ENCODE assay signal across 14 mouse cellular contexts in the genomic region with DNA sequence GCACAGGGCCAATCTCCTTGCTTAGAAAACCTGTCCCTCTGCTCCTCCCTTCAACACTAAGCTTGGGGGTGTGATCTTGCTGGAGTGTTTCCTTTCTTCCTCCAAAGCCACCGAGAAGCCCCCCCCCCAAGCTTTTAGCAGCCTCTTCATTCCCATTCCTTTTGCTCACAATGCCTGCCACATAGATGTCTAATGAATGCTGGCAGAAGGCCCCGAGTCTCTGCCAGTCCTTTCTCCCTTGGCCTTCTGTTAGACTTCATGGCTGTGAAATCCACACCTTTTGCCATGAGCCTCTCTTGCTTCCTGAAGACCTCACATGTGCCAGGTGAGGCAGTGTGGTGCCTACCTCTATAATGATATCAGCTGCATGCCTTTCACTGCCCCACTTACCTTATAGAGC. TPM values are rescaled to one million over a fixed set of nuclear protein-coding genes. Genes with fewer than 3 reads are reported as not detected.
DNase-seq lines count a peak whose midpoint lies in the region; ATAC-seq and TF ChIP-seq lines count a peak whose summit lies in the region.
"Had no signal": no experiment of that assay in that cellular context is flagged by ENCODE, and none has a peak within 500 bp of the region (broad histone marks: within the 10 kb centered on the region; RNA-seq: fewer than 3 reads in every experiment).

No protein-coding gene starts in this region.

- DNase-seq in heart, adult 2 months, result no peak
- DNase-seq in lung, embryonic 14.5 days, result no peak
- no peak for DNase-seq in lung, adult 2 months
- DNase-seq in ovary, adult 18-20 months (ENCODE audit: low spot score), result no peak
- DNase-seq: adrenal gland, postnatal 10 days; cerebellum, adult 9-11 months; kidney, adult 9 months had no signal

- H3K9me3 ChIP-seq in heart, embryonic 11.5 days (replicated peaks; ENCODE audit: control insufficient read depth, low read length), result no peaks in the 10 kb centered on the region
- no peaks in the 10 kb centered on the region for H3K9me3 ChIP-seq in lung, embryonic 14.5 days (ENCODE audit: low read depth, low read length)
- no peaks in the 10 kb centered on the region for H3K9me3 ChIP-seq in liver, embryonic 12.5 days (replicated peaks)
- no peaks in the 10 kb centered on the region for H3K9me3 ChIP-seq in liver, embryonic 16.5 days (replicated peaks; ENCODE audit: control insufficient read depth, low read length)
- H3K9me3 ChIP-seq: limb, embryonic 12.5 days; midbrain, embryonic 12.5 days had no signal

- no peak for TF ChIP-seq EP300 in heart, adult 2 months (IDR thresholded peaks at IDR 0.05; ENCODE audit: insufficient read depth, low read depth, low read length)

- H3K36me3 ChIP-seq in heart, embryonic 11.5 days (ENCODE audit: control insufficient read depth, insufficient read depth, low read length), result no peaks in the 10 kb centered on the region
- no peaks in the 10 kb centered on the region for H3K36me3 ChIP-seq in heart, adult 2 months (ENCODE audit: control insufficient read depth, insufficient read depth, low read length)
- H3K36me3 ChIP-seq in lung, embryonic 14.5 days (ENCODE audit: insufficient read depth), result no peaks in the 10 kb centered on the region
- H3K36me3 ChIP-seq in liver, embryonic 12.5 days, result no peaks in the 10 kb centered on the region
- no peaks in the 10 kb centered on the region for H3K36me3 ChIP-seq in liver, embryonic 16.5 days (ENCODE audit: control insufficient read depth, insufficient read depth)
- H3K36me3 ChIP-seq: limb, embryonic 12.5 days; midbrain, embryonic 12.5 days had no signal

- no peak overlapping the region for H3K27ac ChIP-seq in heart, embryonic 11.5 days (ENCODE audit: low read depth, low read length)
- H3K27ac ChIP-seq in heart, adult 2 months, result no peak overlapping the region
- H3K27ac ChIP-seq in lung, embryonic 14.5 days (ENCODE audit: low read depth), result peak overlapping the region; percentile 39
- peak overlapping the region; percentile 100 for H3K27ac ChIP-seq in liver, embryonic 12.5 days
- H3K27ac ChIP-seq in liver, embryonic 16.5 days (ENCODE audit: low read length), result peak overlapping the region; percentile 100
- H3K27ac ChIP-seq: left cerebral cortex, adult 2 months; limb, embryonic 12.5 days; midbrain, embryonic 12.5 days had no signal

- intact Hi-C loops in heart, adult 2 months (cut with DNase I), result no loop called here

- peaks cover 31% of the 10 kb centered on the region for H3K4me1 ChIP-seq in heart, embryonic 11.5 days (ENCODE audit: control insufficient read depth, insufficient read depth, low read length)
- H3K4me1 ChIP-seq in heart, adult 2 months (ENCODE audit: control insufficient read depth, insufficient read depth, low read length), result no peaks in the 10 kb centered on the region
- H3K4me1 ChIP-seq in lung, embryonic 14.5 days (ENCODE audit: insufficient read depth), result 0 out of 2 replicates have a peak, but pooled peaks cover 7% of the 10 kb centered on the region
- peaks cover 4% of the 10 kb centered on the region; the same call in 1 of the 2 replicates for H3K4me1 ChIP-seq in lung, adult 2 months (ENCODE audit: control insufficient read depth, insufficient read depth, low read length)
- peaks cover 98% of the 10 kb centered on the region for H3K4me1 ChIP-seq in liver, embryonic 12.5 days
- peaks cover 87% of the 10 kb centered on the region for H3K4me1 ChIP-seq in liver, embryonic 16.5 days (ENCODE audit: control insufficient read depth, low read depth, low read length)
- H3K4me1 ChIP-seq: midbrain, embryonic 12.5 days had no signal

- no peaks in the 10 kb centered on the region for H3K27me3 ChIP-seq in heart, embryonic 11.5 days (ENCODE audit: control insufficient read depth, insufficient read depth, low read length)
- no peaks in the 10 kb centered on the region for H3K27me3 ChIP-seq in heart, adult 2 months (ENCODE audit: control insufficient read depth, insufficient read depth, low read length)
- no peaks in the 10 kb centered on the region for H3K27me3 ChIP-seq in lung, embryonic 14.5 days (ENCODE audit: insufficient read depth, low read length)
- no peaks in the 10 kb centered on the region; the same call in 1 of the 2 replicates for H3K27me3 ChIP-seq in liver, embryonic 12.5 days (replicated peaks)
- no peaks in the 10 kb centered on the region for H3K27me3 ChIP-seq in liver, embryonic 16.5 days (ENCODE audit: control insufficient read depth, insufficient read depth, low read depth, low read length)
- H3K27me3 ChIP-seq: limb, embryonic 12.5 days; midbrain, embryonic 12.5 days had no signal

- 60% methylated on average over 2 of the region's 2 CpGs for WGBS in heart, embryonic 11.5 days (ENCODE audit: insufficient replicate concordance)
- WGBS in heart, adult 2 months, result 48% methylated on average over 2 of the region's 2 CpGs
- 43% methylated on average over 2 of the region's 2 CpGs for WGBS in lung, embryonic 14.5 days
- 43% methylated on average over 2 of the region's 2 CpGs for WGBS in lung, adult 2 months
- 48% methylated on average over 2 of the region's 2 CpGs for WGBS in liver, embryonic 12.5 days (ENCODE audit: insufficient replicate concordance)
- WGBS in liver, embryonic 16.5 days (ENCODE audit: insufficient replicate concordance), result 58% methylated on average over 2 of the region's 2 CpGs

- H3K4me2 ChIP-seq in heart, embryonic 11.5 days, result no peak overlapping the region
- H3K4me2 ChIP-seq in lung, embryonic 14.5 days, result no peak overlapping the region
- peak overlapping the region; percentile 64 for H3K4me2 ChIP-seq in liver, embryonic 12.5 days
- H3K4me2 ChIP-seq in liver, embryonic 16.5 days (ENCODE audit: low read depth, low read length), result no peak overlapping the region
- H3K4me2 ChIP-seq: limb, embryonic 12.5 days; midbrain, embryonic 12.5 days had no signal

- H3K79me2 ChIP-seq in heart, adult 2 months (replicated peaks; ENCODE audit: control insufficient read depth, insufficient read depth, low read length), result no peaks in the 10 kb centered on the region

- no peak for TF ChIP-seq POLR2A in heart, adult 2 months (IDR thresholded peaks at IDR 0.05; ENCODE audit: insufficient read depth, low read depth, low read length)
- TF ChIP-seq POLR2A in lung, adult 2 months (IDR thresholded peaks at IDR 0.05; ENCODE audit: borderline replicate concordance, extremely low read depth, low read depth, low read length), result no peak

- ATAC-seq in heart, embryonic 11.5 days (replicated peaks; ENCODE audit: insufficient number of reproducible peaks, low FRiP score, low TSS enrichment), result no peak
- ATAC-seq in lung, embryonic 14.5 days (ENCODE audit: insufficient read depth), result no peak
- no peak for ATAC-seq in liver, embryonic 12.5 days
- no peak for ATAC-seq in liver, embryonic 16.5 days (ENCODE audit: low read depth)
- ATAC-seq: CD4-positive, CD25-positive, alpha-beta regulatory T cell, adult 4 months had no signal

- TF ChIP-seq CTCF in heart, adult 2 months (IDR thresholded peaks at IDR 0.05), result no peak
- TF ChIP-seq CTCF in lung, embryonic 14.5 days (IDR thresholded peaks at IDR 0.05; ENCODE audit: low read depth), result no peak
- no peak for TF ChIP-seq CTCF in lung, adult 2 months (IDR thresholded peaks at IDR 0.05; ENCODE audit: insufficient read depth, low read length)

- no peak overlapping the region for H3K4me3 ChIP-seq in heart, embryonic 11.5 days (ENCODE audit: low read depth, low read length)
- H3K4me3 ChIP-seq in heart, adult 2 months, result no peak overlapping the region
- H3K4me3 ChIP-seq in lung, embryonic 14.5 days (ENCODE audit: low read depth, low read length), result no peak overlapping the region
- no peak overlapping the region for H3K4me3 ChIP-seq in lung, adult 2 months (replicated peaks; ENCODE audit: extremely low read depth, low read depth, low read length)
- H3K4me3 ChIP-seq in liver, embryonic 12.5 days, result no peak overlapping the region
- H3K4me3 ChIP-seq in liver, embryonic 16.5 days (ENCODE audit: low read depth, low read length), result no peak overlapping the region
- H3K4me3 ChIP-seq: left cerebral cortex, adult 2 months; limb, embryonic 12.5 days; midbrain, embryonic 12.5 days had no signal

- 0 out of 2 replicates have a peak overlapping the region, but pooled peaks have one; percentile 24 for H3K9ac ChIP-seq in heart, embryonic 11.5 days (ENCODE audit: low read depth, low read length)
- no peak overlapping the region for H3K9ac ChIP-seq in heart, adult 2 months (ENCODE audit: low read depth, low read length)
- H3K9ac ChIP-seq in lung, embryonic 14.5 days, result no peak overlapping the region
- peak overlapping the region; percentile 62 for H3K9ac ChIP-seq in liver, embryonic 12.5 days
- H3K9ac ChIP-seq in liver, embryonic 16.5 days (ENCODE audit: low read depth, low read length), result peak overlapping the region; percentile 69
- H3K9ac ChIP-seq: limb, embryonic 12.5 days; midbrain, embryonic 12.5 days had no signal

RNA-seq across cellular contexts. Expression of a gene that starts 46.6 kb away (rescaled TPM):
- polyA plus RNA-seq in heart, embryonic 11.5 days (2014; fragmentation: Nextera tagmentation; extraction: Ambion mirVana), result 15.1 and 18.9 TPM in 2 replicates
- total RNA-seq in heart, adult 2 months (2021), result 10 to 100 TPM; 91.0 to 98.5 TPM
- 35.9 and 51.3 TPM in 2 replicates for polyA plus RNA-seq in heart, adult 2 months (2012; rRNA removed)
- 18.2 and 20.8 TPM in 2 replicates for polyA plus RNA-seq in lung, embryonic 14.5 days (2014; fragmentation: Nextera tagmentation; extraction: Ambion mirVana)
- polyA plus RNA-seq in lung, adult 2 months (2012; rRNA removed), result 54.8 and 56.1 TPM in 2 replicates
- polyA plus RNA-seq in liver, embryonic 12.5 days (2016; fragmentation: Nextera tagmentation; extraction: Ambion mirVana), result 26.8 and 28.9 TPM in 2 replicates
- 17.5 and 19.8 TPM in 2 replicates for polyA plus RNA-seq in liver, embryonic 16.5 days (2015; fragmentation: Nextera tagmentation; extraction: Ambion mirVana)

RNA-seq across cellular contexts. Expression of a gene that starts 47.3 kb away (rescaled TPM):
- 1.7 and 2.4 TPM in 2 replicates for polyA plus RNA-seq in heart, embryonic 11.5 days (2014; fragmentation: Nextera tagmentation; extraction: Ambion mirVana)
- 1 to 10 TPM; 2.1 to 2.7 TPM for total RNA-seq in heart, adult 2 months (2021)
- 1.9 and 2.7 TPM in 2 replicates for polyA plus RNA-seq in heart, adult 2 months (2012; rRNA removed)
- 2.7 and 3.4 TPM in 2 replicates for polyA plus RNA-seq in lung, embryonic 14.5 days (2014; fragmentation: Nextera tagmentation; extraction: Ambion mirVana)
- 7.3 and 9.1 TPM in 2 replicates for polyA plus RNA-seq in lung, adult 2 months (2012; rRNA removed)
- 11.3 and 12.9 TPM in 2 replicates for polyA plus RNA-seq in liver, embryonic 12.5 days (2016; fragmentation: Nextera tagmentation; extraction: Ambion mirVana)
- 10.8 and 12.8 TPM in 2 replicates for polyA plus RNA-seq in liver, embryonic 16.5 days (2015; fragmentation: Nextera tagmentation; extraction: Ambion mirVana)

Comparison
In these comparisons a context has a peak if more than half of its experiments do, and no peak if none do; other contexts are left out.
1. H3K9ac ChIP-seq: peak in heart, embryonic 11.5 days (single experiment), liver, embryonic 12.5 days (single experiment) and liver, embryonic 16.5 days (single experiment); none in heart, adult 2 months (single experiment) and lung, embryonic 14.5 days (single experiment).
2. H3K27ac ChIP-seq: peak in lung, embryonic 14.5 days (single experiment), liver, embryonic 12.5 days (single experiment) and liver, embryonic 16.5 days (single experiment); none in heart, embryonic 11.5 days (single experiment) and heart, adult 2 months (single experiment).